In genomic region chr8:91676928-91677327, GRCm38 (mm10) we compare ENCODE assay signal across 12 mouse cellular contexts.
DNase-seq lines count a peak whose midpoint lies in the region; ATAC-seq lines count a peak whose summit lies in the region.
"Had no signal": no experiment of that assay in that cellular context is flagged by ENCODE, and none has a peak within 500 bp of the region (broad histone marks: within the 10 kb centered on the region; RNA-seq: fewer than 3 reads in every experiment).

No protein-coding gene starts in this region.

- no peak for DNase-seq in frontal cortex, postnatal 10 days (ENCODE audit: low spot score in 2 of 2)
- peak; percentile 58 for DNase-seq in brain, embryonic 18.5 days (ENCODE audit: low read depth, low spot score)
- peak; percentile 69 to 74 for DNase-seq in cerebellum, postnatal 25 days
- peak; percentile 47 to 60 for DNase-seq in layer of hippocampus, postnatal 10 days (ENCODE audit: low spot score in 2 of 2)
- DNase-seq in urinary bladder, postnatal 36 days (ENCODE audit: low spot score in 2 of 2) = no peak
- no peak for DNase-seq in left cerebral cortex, postnatal 14 days (ENCODE audit: low spot score in 2 of 2)
- DNase-seq in natural killer cell, adult 2 months (ENCODE audit: low spot score in 2 of 2) = no peak
- DNase-seq: heart, adult 11 months; lung, postnatal 36 days; spleen, adult 18-20 months had no signal

- ATAC-seq in frontal cortex, adult (ENCODE audit: low TSS enrichment) = peak; percentile 34; the same call in 1 of the 2 replicates
- ATAC-seq: midbrain, embryonic 16.5 days had no signal

- intact Hi-C loops in left cerebral cortex, postnatal 14 days (cut with DNase I) = no loop called here

Comparison
In these comparisons a context has a peak if more than half of its experiments do, and no peak if none do; other contexts are left out.
1. DNase-seq: peak in brain, embryonic 18.5 days (single experiment), cerebellum, postnatal 25 days (2 of 2) and layer of hippocampus, postnatal 10 days (2 of 2); none in frontal cortex, postnatal 10 days (0 of 2), urinary bladder, postnatal 36 days (0 of 2), left cerebral cortex, postnatal 14 days (0 of 2) and natural killer cell, adult 2 months (0 of 2).